Mouse (Mus musculus) CD8-positive naive resting alpha-beta T cell, adult 57 days (primary cell): ENCODE data around the gene Begain. TPM values are rescaled to one million over a fixed set of nuclear protein-coding genes. Genes with fewer than 3 reads are reported as not detected.

Experiments
- total RNA-seq: library from RNA; stranded (reverse); gene quantifications from one replicate; pipeline ENCODE4 v1.2.4, GENCODE M21; 2023

Gene Begain
- total RNA-seq, result 1.9 TPM

DNA sequence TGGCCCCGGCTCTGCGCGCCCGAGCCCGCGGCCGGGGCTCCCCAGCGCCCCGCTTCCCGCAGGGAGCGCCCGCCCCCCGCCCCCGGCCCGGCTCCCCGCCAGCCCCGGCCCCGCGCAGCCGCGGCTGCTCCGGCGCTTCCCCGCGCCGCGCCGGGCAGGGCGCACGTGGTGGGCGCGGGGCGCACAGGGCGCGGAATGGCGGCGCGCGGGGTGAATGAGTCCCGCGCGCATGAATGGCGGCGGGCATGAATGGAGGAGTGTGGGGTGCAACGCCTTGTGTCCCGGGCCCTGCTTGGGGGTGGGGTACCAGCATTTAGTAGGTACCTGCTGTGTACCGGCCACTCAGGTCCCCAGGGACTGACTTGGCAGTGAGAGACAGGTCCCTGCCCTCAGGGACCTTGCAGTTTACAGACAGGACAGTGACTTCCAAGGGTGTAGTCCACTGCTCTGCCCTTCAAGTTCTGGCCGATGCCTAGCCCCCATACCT lies at the start of gene Begain:
Gene Begain (minus strand): TSS at position 51 of the 487 bp plus-strand sequence.

Other genes starting within 250 kb of the Begain start
- gene Slc25a29, start 232.3 kb downstream of the Begain start, total RNA-seq, result 6.1 TPM
- gene Slc25a47, start 232.2 kb downstream of the Begain start, total RNA-seq, result 7.1 TPM
- gene Wdr25, start 174.6 kb downstream of the Begain start, total RNA-seq, result 7.3 TPM
- gene Wars, start 174.0 kb downstream of the Begain start, total RNA-seq, result 43.5 TPM